Mouse (Mus musculus): ENCODE data around the gene Crtc3.

GRCm38 (mm10) chr7:80612191-80612787, 76.4 kb downstream of the Crtc3 start:
- TF ChIP-seq POLR2A (IDR thresholded peaks at IDR 0.05; ENCODE audit: extremely low read depth, insufficient read depth, low read length) (no peak), CTCF (IDR thresholded peaks at IDR 0.05; ENCODE audit: low read depth, low read length) (no peak)

All from liver, adult 2 months (tissue).